Mouse (Mus musculus) neutrophil, adult 5-6 weeks (primary cell): ENCODE measurements at regions not wholly inside any gene's neighbourhood (a gene's known extent, or its start where the extent isn't known, plus 50 kb on each side); places are given as distances from the start of the nearest gene placed in this dataset.

Experiments used
- ATAC-seq: fragments of 151-379, 151-347 bp; 2 replicates; pipeline ENCODE4 v1.8.0; 2017; ENCODE audit warnings: mild to moderate bottlenecking, moderate TSS enrichment; ENCODE audit not compliant: insufficient number of reproducible peaks, poor library complexity, low FRiP score, severe bottlenecking; ENCODE audit errors: extremely low read depth

DNA sequence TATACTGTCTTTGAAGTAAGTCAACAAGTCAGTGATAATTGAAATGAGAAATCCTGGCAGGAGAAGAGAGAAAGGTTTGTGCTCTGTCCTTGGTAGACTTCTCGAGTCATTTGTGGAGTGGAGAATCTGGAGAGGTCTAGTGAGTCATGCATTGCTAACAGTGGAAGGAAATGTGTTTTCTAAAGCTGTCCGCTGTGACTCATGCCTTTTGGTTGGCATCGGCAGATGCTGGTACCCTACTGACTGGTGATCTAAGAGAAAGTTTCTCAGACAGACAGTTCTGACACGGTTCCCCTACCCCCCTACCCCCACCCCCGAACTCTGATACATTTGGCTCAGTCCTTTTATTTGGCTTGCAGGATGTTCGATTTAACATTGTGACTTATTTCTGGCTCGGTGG, 97.5 kb upstream of the Fndc3a start:
- no peak for ATAC-seq

GRCm38 (mm10) chr14:72806598-72806997, 96.8 kb upstream of the Fndc3a start:
- no peak for ATAC-seq

DNA sequence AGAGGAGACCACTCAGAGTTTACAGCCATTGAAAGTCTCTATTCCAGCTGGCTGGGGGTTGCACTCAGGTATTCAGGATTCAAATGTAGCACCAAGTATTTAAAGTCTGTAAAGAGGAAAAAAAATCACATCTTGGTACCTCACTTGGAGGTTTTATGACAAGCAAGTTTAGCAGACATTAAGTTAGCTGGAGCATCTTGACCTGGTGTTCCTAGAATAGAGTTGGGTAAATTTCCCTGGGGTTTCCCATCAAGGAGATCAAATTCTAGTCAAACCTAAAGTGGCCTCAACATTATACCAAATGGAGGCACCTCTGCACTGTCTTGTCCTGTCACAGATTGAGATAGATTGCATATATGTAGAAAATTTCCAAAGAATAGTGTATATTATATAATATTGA, 93.8 kb upstream of the Fndc3a start:
- ATAC-seq: no peak

GRCm38 (mm10) chr14:72790654-72791053, 80.9 kb upstream of the Fndc3a start:
- ATAC-seq: no peak

DNA sequence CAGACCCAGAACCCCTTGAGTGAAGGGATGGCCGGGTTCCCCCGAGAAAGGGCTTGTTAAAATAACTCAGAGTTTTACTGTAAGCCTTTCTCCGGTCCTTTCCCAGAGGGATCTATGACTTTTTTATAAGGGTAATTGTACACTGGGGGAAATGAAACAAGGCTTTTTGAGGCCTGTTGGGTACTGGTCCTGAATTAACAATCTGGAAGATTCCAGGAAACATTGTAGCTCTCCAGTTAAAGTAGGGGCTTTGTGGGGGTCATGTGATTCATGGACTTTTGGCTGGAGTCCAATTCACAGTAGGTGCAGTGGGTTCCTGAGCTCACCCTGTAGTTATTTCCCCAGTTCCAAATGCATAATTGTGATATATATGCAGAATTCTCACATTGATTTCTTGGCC, 77.1 kb upstream of the Fndc3a start:
- no peak for ATAC-seq

DNA sequence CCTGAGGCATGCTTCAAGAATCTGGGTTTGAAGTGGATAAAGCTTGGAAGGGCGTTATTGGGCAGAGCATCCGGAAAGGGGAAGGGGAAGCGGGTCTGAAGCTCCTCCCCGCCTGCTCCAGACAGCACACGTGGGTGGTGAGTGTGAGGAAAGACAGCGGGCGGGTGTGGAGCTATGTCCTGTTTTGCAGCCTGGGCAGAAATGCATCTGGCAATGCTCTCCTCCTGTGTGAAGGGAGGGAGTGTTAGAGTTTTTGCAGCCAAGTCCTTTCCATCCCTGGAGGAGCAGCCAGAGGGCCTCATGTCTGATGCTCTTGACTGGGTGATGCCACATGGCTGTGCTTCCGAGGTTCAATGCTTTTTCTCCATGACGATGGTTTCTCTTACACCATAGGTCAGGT, 73.4 kb upstream of the Fndc3a start:
- peak; percentile 86 for ATAC-seq

DNA sequence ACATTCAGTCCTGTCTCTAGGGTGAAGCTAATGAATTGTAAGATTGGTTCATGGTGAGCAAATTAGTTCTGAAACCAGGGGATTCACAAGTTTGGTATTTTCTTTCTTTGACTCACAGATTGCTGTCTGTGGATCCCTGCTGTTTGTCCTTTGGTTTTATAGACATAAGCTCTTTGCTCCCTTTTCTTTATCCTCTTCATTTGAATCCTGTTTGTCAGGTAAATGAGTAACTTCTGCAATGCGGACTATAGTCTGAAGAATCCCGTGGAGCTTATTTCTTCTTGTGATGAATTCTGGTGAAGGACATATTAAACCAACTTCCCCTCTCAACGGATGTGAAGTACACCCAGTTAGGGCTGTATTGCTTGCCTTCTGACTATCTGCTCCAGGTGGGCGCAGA, 69.6 kb upstream of the Fndc3a start:
- ATAC-seq: no peak

DNA sequence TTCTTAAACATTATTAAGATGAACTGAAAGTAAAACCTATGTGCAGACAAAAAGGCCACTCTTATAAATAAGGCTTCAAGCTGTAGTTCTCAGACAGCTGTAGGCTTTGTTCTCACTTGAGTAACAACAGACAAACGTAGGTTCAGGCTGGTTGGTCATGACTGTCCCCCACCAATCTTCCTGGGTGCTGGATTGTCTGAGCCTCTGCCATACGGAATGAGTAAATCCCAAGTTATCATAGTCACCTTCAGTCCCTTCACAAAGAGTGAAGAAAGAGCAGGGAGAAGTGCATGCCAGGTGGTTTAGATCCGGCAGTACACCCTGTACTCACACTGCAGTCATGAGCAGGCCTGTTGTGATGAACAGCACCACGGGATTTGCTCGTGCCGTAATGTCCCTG, 69.0 kb upstream of the Fndc3a start:
- ATAC-seq: no peak

- 0 out of 2 replicates have a peak, but pooled peaks have one; percentile 39 for ATAC-seq
Measured at GRCm38 (mm10) chr14:72777927-72778560, 68.2 kb upstream of the Fndc3a start.

DNA sequence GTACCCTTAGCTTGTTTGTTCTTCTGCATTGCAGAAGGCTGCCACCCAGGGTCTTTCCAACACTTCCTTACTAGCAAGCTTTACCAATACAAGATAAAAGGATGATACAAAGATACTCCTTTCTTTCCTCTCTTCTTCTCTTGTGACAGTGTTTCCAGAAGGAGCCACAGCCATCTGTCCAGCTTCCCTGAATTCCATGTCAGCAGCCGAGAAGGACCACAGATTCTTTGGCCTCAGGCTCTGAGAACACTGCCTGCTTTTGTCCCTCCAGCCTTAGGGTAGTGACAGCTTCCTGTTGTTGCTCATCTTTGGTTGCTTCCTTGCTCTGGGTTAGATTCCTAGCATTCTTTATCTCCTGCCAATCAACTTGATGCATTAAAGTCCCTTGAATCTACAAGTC, 60.4 kb upstream of the Fndc3a start:
- ATAC-seq: no peak

DNA sequence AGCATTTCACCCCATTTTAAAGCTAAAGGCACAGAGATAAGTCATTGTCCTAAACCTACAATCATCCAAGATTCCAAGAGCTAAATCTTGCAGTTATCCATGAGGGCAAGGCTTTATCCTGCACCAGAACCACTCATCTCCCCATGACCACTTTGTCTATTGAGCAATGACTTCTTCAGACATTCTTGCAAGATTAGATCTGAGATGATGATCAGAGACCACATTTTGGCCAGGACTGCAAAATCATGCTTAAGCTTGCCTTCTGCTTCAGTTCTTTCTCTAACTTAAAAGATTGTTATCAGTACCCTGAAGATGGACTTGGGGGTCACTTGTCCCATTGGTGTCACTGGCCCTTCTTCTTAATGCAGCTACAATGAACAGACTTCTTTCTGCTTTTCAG, 50.3 kb upstream of the Fndc3a start:
- ATAC-seq: no peak
